Mouse (Mus musculus) gastrocnemius, postnatal 25 days (tissue): ENCODE results near the gene Cdc16. TPM values are rescaled to one million over a fixed set of nuclear protein-coding genes. Genes with fewer than 3 reads are reported as not detected.
"Not testable (repeated sequence)": the region's sequence is repeated elsewhere in the genome, so short reads cannot be mapped to it uniquely, and the experiment has no call there.

Experiments used
- DNase-seq: peaks from one replicate; pipeline ENCODE4 v3.0.0; 2022
- long read RNA-seq, 2 experiments: library from polyadenylated mRNA; stranded (forward); transcript quantifications; one replicate each; pipeline ENCODE4 v2.0.0; 2021
- total RNA-seq, 2 experiments: library from RNA; stranded (reverse); gene quantifications; 1 replicate in 1 of 2; 2 replicates in 1 of 2; pipeline ENCODE4 v1.2.3; 2021

The Cdc16 gene
- 10 to 100 TPM; 26.9 to 31.0 TPM for total RNA-seq
- long read RNA-seq, experiment 1, transcript Cdc16-201 (18 exons, 2,301 nt) = major isoform, 26 of 45 reads
- long read RNA-seq, experiment 1, partial matches to known transcripts = 9 of 45 reads
- long read RNA-seq, experiment 1, other reads (novel, unspliced or antisense) = 8 of 45 reads
- long read RNA-seq, experiment 2, transcript Cdc16-201 (18 exons, 2,301 nt) = major isoform, 55 of 68 reads
- long read RNA-seq, experiment 2, partial matches to known transcripts = 2 of 68 reads
- long read RNA-seq, experiment 2, other reads (novel, unspliced or antisense) = 9 of 68 reads

- DNase-seq = peak; percentile 85
Measured at GRCm38 (mm10) chr8:13756982-13757804, at the start of gene Cdc16. Gene Cdc16 (plus strand): TSS chr8:13757676.

DNA sequence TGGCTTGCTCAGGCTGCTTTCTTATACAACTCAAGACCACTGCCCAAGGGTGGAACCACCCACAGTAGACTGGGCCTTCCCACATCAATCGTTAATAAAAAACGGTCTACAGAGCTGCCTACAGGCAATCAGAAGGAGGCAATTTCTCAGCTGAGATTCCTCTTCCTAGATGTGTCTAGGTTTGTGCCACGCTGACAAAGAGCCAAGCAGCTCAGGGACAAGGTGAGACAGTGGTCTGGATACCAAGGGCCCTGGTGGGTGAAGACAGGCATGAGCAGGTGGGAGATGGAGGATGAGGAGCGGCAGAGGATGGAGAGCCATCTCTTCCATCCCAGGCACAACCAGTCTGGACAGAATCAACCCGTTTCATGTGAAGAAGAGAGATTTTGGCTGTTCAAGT, 49.0 kb upstream of the Cdc16 start:
- DNase-seq = peak; percentile 2

- DNase-seq = no peak
Measured at GRCm38 (mm10) chr8:13718980-13719379, 38.5 kb upstream of the Cdc16 start.

DNA sequence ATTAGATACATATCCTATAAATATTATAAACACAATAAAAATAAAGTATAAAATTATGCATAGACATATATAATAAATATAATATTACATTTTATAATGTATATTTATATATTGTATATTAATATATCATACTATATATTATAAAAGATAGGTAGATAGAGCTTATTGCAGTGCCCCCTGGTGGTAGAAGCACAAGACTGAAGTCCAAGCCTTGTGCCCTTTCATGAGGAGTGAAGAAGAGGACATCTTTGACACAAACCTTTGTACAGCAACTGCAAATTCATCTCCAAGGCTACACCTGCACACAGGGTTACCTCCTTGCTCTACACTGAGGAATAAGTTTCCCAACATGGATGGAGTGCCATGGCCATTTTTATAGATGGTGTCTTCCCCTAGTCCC, 31.8 kb upstream of the Cdc16 start:
- no peak for DNase-seq

- DNase-seq = no peak
Measured at GRCm38 (mm10) chr8:13727469-13728094, 29.9 kb upstream of the Cdc16 start.

DNA sequence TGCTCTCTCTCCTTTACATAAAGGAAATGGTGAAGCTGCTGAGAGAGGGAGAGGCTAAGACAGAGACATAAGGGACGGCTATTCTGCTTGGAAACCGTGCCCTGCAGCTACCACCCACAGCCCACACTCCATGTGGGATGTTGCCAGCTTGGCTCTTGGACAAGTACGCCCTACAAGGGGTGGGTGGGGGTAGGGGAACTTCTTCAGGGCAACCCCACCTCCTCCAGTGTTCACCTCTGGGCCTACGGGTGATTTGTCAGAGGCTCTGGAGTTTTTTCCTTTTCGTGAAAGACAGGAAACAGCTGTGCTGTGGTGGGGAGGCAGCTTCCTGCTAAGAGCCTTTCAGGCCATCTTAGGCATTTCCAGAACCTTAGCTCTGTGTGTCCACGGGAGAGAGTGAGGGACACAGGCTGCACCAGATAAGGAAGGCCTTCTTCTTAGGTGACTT, 17.1 kb upstream of the Cdc16 start:
- DNase-seq = peak; percentile 28

- no peak for DNase-seq
Measured at GRCm38 (mm10) chr8:13740817-13741613, 16.5 kb upstream of the Cdc16 start.

DNA sequence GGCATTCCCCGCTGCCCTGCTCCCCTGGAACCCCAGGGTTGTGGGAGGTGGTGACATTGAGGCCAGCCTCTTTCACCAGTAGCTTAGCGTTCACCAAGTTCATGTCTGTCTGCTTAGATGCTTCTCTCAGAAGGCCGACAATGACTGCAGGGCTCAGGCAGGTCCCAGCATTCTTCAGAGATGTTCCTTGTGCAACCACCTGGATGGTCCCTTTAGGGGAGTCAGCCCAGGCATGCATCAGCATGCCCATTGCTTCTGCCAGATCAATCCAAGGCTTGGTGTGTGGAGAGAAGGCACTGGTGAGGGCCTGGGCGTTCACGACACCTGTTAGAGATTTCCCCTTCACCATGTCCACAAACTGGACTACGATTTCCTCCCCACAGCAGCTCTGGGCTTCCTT, 11.3 kb upstream of the Cdc16 start:
- not testable (repeated sequence) for DNase-seq

- no peak for DNase-seq
Measured at GRCm38 (mm10) chr8:13747626-13748025, 9.8 kb upstream of the Cdc16 start.

DNA sequence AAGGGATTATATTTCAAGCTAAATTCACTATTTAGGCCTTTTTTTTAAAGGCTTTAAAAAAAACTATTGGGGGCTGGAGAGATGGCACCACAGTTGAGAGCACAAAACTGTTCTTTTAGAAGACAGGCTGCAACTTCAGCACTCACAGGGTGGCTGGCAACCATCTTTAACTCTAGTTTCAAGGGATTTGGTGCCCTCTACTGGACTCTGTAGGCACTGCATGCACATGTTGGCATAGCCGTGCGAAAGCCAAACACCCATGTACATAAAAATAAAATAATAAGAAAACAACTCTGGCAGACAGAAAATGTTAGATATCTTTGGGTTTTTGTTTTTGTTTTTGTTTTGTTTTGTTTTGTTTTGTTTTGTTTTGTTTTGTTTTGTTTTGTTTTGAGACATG, 3.8 kb upstream of the Cdc16 start:
- DNase-seq = peak; percentile 45

DNA sequence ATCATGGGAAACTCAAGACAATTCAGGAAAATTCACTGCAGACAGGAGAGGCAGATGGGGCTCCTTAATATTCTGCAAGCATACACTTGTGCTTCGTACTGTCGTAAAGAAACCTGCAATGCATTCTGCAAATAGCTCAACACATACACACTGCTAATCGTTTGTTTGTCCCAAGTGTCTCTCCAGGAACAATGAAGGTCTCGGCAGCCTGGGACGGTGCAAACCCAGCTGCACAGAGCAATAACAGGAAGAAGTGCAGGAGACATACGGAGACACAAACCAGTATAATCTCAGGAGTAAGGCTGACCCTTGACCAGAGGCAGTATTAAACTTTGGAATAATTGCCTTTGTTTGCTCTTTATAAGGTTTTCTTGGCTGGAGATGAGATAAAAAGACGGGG, 996 bp upstream of the Cdc16 start:
- no peak for DNase-seq

GRCm38 (mm10) chr8:13757805-13758727, 590 bp downstream of the Cdc16 start:
- DNase-seq = no peak

- DNase-seq = no peak
Measured at GRCm38 (mm10) chr8:13769206-13769605, 11.7 kb downstream of the Cdc16 start.

DNA sequence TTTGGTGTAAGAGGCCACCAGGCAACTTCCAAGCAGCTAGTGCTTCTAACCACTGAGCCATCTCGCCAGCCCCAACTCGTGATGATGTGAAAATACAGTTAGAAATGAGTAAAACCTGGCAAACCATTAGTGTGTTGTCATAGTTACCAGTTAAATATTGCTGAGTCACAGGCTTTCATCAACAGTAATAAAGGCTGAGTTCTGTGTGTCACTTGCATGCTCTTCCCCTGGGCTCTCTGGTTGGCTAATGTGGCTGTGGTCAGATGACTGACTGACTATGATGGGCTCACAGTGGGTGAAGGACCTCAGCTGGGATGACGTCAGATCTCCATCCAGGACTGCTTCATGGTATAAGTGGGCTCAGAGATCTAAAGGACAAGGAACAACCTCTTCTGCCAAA, 23.1 kb downstream of the Cdc16 start:
- DNase-seq = no peak

DNA sequence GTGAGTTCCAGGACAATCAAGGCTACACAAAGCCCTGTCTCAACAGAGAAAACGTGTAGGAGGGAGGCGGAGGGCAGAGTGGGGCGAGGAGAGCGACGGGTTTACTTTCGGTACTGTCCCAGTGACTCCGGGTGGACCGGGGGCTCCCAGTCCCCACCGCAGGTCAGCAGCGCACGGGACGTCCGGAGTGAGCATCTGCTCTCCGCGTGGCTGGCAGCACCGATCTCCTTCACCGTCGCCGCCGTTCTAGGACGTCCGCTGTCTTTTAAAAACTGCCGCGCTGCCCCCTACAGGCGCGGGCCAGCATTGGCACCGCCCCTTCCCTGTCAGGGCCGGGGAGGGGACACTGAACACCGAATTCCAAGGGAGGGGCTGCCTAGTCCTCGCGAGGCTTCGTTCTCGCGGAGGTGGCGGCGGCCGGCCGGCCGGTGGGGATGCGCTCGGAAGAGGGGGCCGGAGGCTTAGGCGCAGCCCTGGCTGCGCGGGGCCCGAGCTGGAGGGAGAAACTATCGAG, 27.8 kb downstream of the Cdc16 start, which contains the start of gene Upf3a:
Upf3a (plus strand) TSS at position 366 of the 514 bp plus-strand sequence.
- peak; percentile 93 for DNase-seq

DNA sequence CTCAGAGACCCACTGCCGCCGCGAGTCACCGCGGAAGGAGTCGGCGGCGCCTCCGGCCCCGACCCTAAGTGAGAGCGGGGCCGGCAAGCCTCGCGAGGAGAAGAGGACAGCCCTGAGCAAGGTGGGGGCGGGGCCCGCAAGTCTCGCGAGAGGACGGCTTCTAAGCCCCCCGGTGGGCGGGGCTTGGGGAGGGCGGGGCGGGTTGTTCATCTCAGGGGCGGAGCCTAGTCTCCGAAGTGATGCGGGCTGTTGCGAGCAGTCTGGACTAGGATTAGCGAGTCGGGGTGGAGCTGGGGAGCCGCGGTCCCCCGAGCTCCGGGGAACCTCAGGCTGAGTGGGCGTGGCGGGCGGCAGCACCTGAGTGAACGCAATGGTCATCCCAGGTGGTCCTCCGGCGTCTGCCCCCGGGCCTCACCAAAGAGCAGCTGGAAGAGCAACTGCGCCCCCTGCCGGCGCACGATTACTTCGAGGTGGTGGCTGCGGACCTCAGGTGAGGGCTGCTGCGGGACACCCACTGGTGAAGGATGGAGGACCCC, 28.4 kb downstream of the Cdc16 start:
- DNase-seq = peak; percentile 95

DNA sequence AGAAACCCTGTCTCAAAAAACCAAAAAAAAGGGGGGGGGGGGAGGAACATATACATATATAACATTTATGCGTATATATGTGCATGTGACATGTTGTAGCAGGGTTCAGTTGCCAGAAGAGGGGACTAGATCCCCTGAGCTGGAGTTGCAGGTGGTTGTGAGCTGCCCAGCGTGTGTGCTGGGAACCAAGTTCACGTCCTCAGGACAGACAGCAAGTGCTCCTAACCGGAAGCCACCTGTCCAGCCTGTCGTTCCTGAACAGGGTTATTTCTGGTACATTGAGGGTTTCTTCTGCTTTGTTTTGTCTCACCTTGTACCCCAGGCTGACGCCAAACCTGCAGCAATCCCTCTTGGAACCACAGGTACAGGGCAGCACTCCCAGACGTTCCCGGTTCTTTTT, 32.1 kb downstream of the Cdc16 start:
- DNase-seq = no peak

DNA sequence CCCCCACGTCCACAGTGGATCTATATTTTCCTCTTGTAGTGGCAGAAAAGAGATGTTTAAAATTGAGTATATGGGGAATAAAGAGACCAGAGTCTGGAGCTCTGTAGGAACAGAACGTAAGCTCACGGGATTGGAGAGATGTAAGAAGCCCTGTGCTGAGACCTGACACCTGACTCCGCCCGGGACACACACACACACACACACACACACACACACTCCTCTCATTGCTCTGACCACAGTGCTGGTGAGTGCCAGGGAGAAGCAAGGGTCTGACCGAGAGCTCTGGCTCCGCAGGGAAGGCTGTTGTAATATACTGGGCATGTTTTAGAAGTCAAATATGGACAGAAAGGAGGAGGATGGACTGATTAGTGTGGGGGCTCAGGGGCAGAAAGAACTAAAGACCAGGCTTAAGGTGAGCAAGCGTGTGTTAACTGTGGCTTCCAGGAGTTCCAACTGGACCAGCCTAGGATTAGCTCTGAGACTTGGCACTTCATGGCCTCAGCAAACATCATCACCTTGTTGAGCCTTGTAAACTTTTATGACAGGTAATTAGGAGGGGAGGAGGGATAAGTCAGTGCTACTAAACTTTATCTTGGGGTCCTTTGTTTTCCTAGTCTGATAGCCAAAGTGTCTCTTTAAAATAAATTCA, 35.7 kb downstream of the Cdc16 start:
- no peak for DNase-seq

DNA sequence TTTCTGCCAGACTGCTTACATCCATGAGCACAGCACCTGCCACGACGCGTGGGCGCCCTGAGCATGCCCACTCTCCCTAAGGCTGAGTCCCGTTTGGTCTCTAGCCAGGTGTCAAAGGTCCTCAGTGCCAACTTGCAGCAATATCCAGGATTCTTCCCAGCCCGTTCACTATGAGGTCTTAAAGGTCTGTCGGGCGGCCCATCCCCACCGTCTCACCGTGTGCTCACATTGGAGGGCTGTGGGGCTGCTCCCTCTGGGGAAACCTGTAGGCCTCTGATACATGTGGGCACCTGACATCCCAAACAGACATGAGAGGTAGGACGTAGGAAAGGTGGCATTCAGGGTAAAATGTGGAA, 36.2 kb downstream of the Cdc16 start:
- DNase-seq = no peak

DNA sequence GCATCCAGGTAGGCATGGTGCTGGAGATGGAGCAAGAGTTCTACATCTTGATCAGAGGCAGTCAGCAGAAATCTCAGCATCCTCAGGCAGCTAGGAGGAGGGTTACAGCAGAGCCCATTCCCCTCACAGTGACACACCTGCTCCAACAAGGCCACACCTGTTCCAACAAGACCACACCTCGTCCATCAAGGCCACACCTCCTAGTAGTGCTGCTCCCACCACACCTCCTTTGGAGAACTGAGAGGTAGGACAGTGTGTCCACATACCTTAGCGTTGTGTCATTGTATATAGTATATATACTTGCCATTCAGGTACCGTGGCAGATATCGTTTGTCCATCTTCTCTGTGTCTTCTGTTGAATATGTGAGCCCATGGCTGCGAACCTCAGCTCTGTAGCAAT, 40.2 kb downstream of the Cdc16 start:
- no peak for DNase-seq
